Mouse (Mus musculus): ENCODE data around the gene Tor1aip1.

GRCm38 (mm10) chr1:156028340-156028975 is 7.8 kb downstream of the Tor1aip1 start:
- TF ChIP-seq ZC3H11A (IDR thresholded peaks at IDR 0.05; ENCODE audit: low read depth, low read length) (no peak), CTCF (IDR thresholded peaks at IDR 0.05 in 2 of 3, conservative IDR thresholded peaks at IDR 0.05 in 1 of 3; ENCODE audit: control insufficient read depth in 1 of 3, insufficient read depth in 1 of 3, low read depth in 2 of 3, low read length in 3 of 3, poor library complexity in 1 of 3, severe bottlenecking in 1 of 3) (no peak), MAZ (IDR thresholded peaks at IDR 0.05; ENCODE audit: low read depth, low read length) (no peak), EP300 (IDR thresholded peaks at IDR 0.05; ENCODE audit: low read depth in 1 of 2, low read length in 2 of 2) (no peak), GATA1 (IDR thresholded peaks at IDR 0.05; ENCODE audit: low read depth, low read length) (no peak), POLR2A (IDR thresholded peaks at IDR 0.05; ENCODE audit: control insufficient read depth in 1 of 2, insufficient read depth in 1 of 2, low read depth in 1 of 2, low read length in 2 of 2, poor library complexity in 1 of 2) (no peak), CHD1 (IDR thresholded peaks at IDR 0.05; ENCODE audit: low read depth, low read length) (no peak), NRF1 (IDR thresholded peaks at IDR 0.05; ENCODE audit: insufficient read depth, low read depth, low read length, poor library complexity, severe bottlenecking) (no peak), SIN3A (IDR thresholded peaks at IDR 0.05; ENCODE audit: low read length) (no peak)
